Comparison of ENCODE assay signal across 24 mouse cellular contexts in genomic region chr13:9430724-9431123, GRCm38 (mm10).
"Had no signal": no experiment of that assay in that cellular context is flagged by ENCODE, and none has a peak within 500 bp of the region (broad histone marks: within the 10 kb centered on the region; RNA-seq: fewer than 3 reads in every experiment).

No protein-coding gene starts in this region.

- H3K36me3 ChIP-seq: limb, embryonic 10.5 days; limb, embryonic 13.5 days; liver, embryonic 12.5 days; liver, embryonic 15.5 days; lung, embryonic 15.5 days; neural tube, embryonic 12.5 days; neural tube, embryonic 15.5 days had no signal

- ATAC-seq: liver, embryonic 12.5 days had no signal

- H3K4me1 ChIP-seq: kidney, embryonic 15.5 days; limb, embryonic 10.5 days; limb, embryonic 13.5 days; midbrain, embryonic 10.5 days; neural tube, embryonic 12.5 days; neural tube, embryonic 15.5 days had no signal

- H3K4me3 ChIP-seq: kidney, embryonic 15.5 days; limb, embryonic 10.5 days; limb, embryonic 13.5 days; liver, embryonic 12.5 days; liver, embryonic 15.5 days; lung, embryonic 15.5 days; midbrain, embryonic 10.5 days; neural tube, embryonic 12.5 days; neural tube, embryonic 15.5 days had no signal

- H3K27me3 ChIP-seq: kidney, embryonic 15.5 days; limb, embryonic 13.5 days; liver, embryonic 12.5 days; liver, embryonic 15.5 days; lung, embryonic 15.5 days; megakaryocyte, embryonic 14.5 days; neural tube, embryonic 12.5 days; neural tube, embryonic 15.5 days had no signal

- H3K9me3 ChIP-seq: limb, embryonic 10.5 days; limb, embryonic 13.5 days; liver, embryonic 12.5 days; liver, embryonic 15.5 days; lung, embryonic 15.5 days; neural tube, embryonic 12.5 days; neural tube, embryonic 15.5 days had no signal

- H3K9ac ChIP-seq: kidney, embryonic 15.5 days; limb, embryonic 13.5 days; liver, embryonic 12.5 days; liver, embryonic 15.5 days; lung, embryonic 15.5 days; neural tube, embryonic 12.5 days; neural tube, embryonic 15.5 days had no signal

- H3K27ac ChIP-seq: kidney, embryonic 15.5 days; limb, embryonic 10.5 days; limb, embryonic 13.5 days; liver, embryonic 12.5 days; liver, embryonic 15.5 days; lung, embryonic 15.5 days; midbrain, embryonic 10.5 days; neural tube, embryonic 12.5 days; neural tube, embryonic 15.5 days; stomach, postnatal 0 days had no signal

- DNase-seq: kidney, adult 8-10 months; kidney, postnatal 10 days; kidney, postnatal 36 days; liver; lung, adult 18-20 months; lung, postnatal 10 days; midbrain, embryonic 14.5 days; right cerebral cortex, adult 18-20 months; right cerebral cortex, postnatal 14 days; right cerebral cortex, postnatal 4 days; thymus, adult 2 months; thymus, postnatal 14 days; thymus, postnatal 4 days had no signal

- H3K4me2 ChIP-seq: kidney, embryonic 15.5 days; limb, embryonic 13.5 days; liver, embryonic 12.5 days; liver, embryonic 15.5 days; lung, embryonic 15.5 days; neural tube, embryonic 12.5 days; neural tube, embryonic 15.5 days had no signal
